Mouse (Mus musculus) spleen, adult 18-20 months (tissue): ENCODE measurements around the gene Dcst2.

Experiments
- DNase-seq, 2 experiments: peaks; one replicate each; pipeline ENCODE4 v3.0.0; 2022; ENCODE audit warnings: mixed read lengths in 2 of 2

The Dcst2 gene

DNA sequence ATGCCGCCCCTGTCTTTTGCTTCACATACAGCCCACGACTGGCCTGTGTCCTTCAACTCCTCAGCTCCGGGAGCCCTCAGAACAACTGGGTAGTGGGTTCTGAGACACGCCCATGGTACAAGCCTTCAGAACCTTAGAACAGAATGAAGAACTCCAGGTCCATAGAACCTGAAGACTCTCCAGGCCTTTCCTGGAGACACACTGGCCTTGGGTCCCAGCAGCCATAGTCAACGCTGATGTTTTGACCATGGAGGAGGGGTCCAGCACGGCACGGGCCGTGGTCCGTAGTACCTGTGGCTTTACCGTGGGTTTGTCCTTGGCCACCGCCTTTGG lies 3.3 kb downstream of the Dcst2 start, which contains the start of gene Dcst1:
TSS of gene Dcst1 (minus strand) at position 101 of the 333 bp plus-strand sequence.
- DNase-seq = no peak

DNA sequence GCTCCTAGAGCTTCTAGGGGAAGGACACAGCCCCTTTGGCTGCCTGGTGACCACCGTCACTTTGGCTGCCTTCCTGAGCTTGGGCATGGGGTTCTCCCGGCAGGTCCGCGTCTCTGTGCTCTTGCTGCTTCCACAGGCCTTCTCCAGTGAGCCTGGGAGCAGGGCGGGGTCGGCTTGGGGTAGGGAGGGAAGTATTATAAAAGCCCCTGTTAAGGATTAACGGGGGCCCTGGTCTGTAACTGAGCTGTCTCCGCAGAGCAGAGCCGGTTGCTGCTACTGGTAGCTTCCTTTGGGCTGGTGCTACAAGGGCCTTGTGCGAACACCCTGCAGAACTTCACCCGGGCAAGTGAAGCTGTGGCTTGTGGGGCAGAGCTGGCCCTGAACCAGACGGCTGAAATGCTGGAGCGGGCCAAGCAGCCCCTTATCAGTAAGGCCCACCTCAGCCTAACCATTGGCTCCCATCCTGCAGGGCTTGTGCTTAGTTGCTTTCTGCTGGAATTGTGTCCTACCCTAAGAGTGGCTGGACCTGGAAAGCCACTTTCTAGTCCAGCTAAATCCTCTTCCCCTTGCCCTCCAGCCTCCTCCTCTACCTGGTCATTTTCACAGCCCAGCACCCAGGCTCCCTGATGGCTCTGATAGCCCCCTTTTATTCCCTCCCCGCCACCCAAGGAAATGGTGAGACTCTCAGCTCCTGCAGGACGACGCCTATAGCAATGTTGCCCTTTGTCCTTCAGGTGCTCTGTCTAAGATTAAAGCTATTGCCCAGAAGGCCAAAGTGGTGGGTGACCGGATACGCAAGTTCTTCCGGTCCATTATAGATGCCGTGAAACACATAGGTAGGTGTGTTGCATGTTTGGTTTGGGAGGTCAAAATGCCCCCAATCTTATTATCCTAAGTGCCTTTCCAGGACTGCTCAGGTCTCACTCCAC lies 4.0 kb downstream of the Dcst2 start:
- DNase-seq = no peak

DNA sequence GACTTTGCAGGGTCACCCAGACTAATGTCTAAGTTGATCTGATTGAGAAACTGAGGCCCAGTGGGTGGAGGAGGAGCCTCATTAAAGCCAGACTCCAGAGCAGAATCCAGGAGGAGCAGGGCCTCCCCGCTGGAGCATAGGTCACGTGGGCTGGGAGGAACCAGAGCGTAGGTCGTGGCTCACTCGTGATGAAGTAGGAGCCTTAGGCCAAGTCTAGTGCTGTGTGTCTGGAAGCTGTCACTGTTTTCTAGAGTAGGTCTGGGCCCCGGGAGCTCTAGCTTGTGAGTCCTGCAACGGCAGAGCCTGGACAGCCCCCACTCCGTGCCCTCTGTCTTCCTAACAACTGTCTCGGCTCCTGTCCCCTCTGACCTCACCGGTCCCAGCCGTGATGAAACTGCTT lies 5.6 kb downstream of the Dcst2 start:
- no peak for DNase-seq

DNA sequence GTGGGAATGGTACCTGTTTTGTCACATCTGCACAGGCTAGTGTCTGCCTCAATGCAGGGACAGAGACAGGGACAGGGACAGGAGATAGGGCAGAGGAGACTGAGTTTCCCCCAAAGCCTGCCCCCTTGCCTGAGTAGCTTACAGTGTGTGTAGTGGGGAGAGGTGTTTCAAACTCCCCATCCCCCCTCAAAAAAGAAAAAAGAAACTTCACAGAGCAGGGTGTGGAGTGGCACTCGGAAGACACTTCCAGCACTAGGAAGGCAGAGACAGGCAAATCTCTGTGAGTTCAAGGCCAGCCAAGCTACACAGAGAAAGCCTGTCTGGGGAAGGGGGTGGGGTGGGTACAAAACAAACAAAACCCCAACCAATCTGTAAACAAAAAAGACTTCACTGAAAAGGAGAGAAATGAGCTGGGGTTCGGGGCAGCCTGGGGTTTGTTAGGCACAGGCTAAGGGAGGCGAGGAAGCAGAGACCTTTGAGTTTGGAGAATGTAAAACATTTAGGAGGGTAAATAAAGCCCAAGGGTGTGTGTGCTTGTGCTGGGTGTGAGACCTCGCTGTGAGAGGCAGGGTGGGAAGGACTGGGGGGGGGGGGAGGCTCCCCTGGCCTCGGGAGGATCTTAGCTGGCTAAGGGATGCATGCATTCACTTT lies 11.9 kb downstream of the Dcst2 start:
- no peak for DNase-seq

DNA sequence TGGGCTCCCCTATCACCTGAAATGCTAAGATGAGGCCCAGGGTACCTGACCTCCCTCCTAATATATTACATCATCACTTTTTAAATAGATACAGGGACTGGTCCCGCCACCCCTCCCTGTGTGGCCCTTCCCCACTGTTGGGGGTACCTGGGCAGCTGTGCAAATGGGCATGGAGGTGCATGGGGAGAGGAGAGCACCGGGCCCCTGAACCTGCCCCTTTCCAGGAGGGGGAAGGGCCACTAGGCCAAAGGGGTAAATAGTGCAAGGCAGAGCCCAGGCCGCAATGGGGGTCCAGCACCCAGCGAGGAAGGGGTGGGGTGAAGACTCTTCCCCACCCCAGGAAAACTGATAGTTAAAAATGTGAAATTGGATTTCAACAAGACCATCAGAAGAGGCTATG lies 16.1 kb downstream of the Dcst2 start:
- DNase-seq = no peak

DNA sequence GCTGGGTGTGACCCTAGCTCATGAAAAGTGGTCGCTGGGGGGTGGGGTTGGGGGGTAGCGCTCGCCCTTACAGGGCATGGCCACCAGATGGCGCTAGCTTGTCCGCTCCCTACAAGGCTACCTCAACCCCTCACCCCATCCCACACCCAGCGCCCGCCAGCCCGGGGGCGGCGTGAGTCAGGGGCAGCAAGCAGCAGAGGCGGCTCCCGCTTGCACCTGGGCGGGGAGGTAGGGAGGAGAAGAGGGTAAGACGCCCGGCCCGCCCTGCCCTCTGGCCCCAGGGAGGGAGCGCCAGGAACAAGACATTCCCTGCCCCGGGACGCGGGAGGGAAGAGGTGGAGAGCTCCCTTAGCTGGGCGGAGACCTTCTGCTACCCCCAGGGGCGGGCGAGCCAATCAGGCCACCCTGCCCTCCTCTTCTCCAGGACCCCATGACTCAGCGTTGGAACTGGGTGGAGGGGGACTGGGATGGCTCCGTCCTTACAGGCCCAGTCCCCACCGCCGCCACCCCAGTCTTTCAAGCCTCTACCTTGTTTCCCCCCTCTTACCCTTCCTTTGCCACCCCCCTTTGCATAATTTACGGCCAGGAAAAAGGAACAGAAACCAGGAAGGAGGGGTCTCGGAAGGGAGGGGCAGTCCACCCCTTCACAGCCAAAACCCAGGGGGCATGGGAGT lies 16.8 kb downstream of the Dcst2 start:
- DNase-seq = peak; percentile 52 to 65

DNA sequence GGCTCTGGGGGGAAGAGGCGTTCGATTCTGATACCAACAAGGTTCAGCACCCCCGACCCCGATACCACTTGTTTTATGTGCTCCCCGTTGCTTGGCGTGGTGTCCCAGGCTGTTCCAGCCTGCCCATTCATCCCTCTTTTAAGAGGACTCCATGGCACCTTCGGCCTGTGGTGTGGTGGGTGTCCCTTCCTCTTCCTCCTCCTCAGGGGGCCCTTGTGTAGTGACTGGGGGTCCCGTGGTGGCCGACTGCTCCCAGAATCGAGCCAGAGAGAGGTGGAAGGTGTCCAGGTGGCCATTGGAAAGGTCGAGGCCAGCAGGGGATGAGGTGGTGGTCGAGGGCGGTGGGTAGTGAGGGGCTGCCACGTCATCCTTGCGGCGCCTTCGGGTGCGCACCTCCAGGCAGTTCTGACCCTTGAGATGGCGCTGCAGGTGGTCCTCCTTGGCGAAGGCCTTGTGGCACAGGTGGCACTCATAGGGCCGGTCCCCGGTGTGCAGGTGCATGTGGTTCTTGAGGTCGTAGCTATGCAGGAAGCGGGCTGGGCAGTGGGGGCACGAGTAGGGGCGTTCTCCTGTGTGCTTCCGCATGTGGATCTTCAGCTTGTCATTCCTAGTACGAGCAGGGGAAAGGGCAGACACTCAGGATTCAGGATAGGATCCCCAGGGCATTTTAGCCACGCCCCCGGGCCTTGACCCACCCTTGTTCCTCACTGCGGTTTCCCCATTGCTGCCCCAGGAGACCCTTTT lies 17.8 kb downstream of the Dcst2 start:
- DNase-seq = peak in 1 of 2 experiments; percentile 42

DNA sequence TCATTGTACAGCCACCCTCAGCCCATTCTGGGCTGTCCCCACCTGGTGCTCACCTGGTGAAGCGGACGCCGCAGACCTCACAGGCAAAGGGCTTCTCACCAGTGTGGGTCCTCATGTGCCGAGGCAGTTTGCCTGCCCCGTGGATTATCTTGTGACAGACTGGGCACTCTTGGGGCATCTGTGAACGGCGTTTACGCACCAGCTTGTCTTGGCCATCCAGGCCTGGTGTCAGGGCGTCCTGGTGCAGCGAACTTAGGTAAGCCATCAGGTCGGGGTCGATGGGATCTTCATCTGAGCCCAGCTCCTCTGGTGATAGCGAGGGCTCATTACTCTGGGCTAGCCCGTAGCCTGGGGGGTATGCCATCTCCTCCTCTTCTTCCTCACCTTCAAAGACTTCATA lies 18.5 kb downstream of the Dcst2 start:
- DNase-seq = no peak

DNA sequence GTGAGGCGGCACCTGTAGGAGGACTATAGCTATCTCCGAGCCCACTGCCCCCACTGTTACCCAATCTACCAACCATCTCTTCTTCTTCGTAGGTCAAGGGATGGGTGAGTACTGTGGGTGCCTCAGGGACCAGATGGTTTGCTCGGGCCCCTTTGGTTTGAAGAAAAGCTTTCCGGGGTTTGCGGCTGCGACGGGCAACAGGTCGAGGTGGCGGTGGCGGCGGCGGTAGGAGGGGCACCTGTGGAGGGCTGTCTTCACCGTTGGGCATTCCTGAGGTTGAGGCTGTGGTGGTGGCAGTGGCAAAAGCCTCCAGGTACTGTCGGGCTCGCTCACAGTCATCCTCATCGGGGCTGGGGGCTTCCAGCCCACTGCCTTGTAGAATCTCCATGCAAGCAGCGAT lies 18.9 kb downstream of the Dcst2 start:
- DNase-seq = no peak

DNA sequence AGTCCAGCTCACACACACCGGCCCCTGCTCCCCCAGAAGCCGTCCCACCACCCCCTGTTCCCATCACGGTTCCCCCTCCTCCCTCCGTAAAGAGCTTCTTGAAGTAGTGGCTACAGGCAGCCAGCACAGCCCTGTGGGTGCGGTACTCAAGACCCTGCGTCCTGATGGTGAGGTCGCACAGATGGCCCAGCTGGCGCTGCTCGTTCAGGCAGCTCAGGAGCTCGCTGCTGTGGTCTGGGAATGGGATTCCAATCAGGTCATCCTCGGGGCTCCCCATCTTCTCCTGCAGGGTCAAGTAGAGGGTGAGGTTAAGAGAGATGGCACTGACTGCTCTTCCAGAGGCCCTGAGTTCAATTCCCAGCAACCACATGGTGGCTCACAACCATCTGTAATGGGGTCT lies 19.5 kb downstream of the Dcst2 start:
- DNase-seq = no peak

DNA sequence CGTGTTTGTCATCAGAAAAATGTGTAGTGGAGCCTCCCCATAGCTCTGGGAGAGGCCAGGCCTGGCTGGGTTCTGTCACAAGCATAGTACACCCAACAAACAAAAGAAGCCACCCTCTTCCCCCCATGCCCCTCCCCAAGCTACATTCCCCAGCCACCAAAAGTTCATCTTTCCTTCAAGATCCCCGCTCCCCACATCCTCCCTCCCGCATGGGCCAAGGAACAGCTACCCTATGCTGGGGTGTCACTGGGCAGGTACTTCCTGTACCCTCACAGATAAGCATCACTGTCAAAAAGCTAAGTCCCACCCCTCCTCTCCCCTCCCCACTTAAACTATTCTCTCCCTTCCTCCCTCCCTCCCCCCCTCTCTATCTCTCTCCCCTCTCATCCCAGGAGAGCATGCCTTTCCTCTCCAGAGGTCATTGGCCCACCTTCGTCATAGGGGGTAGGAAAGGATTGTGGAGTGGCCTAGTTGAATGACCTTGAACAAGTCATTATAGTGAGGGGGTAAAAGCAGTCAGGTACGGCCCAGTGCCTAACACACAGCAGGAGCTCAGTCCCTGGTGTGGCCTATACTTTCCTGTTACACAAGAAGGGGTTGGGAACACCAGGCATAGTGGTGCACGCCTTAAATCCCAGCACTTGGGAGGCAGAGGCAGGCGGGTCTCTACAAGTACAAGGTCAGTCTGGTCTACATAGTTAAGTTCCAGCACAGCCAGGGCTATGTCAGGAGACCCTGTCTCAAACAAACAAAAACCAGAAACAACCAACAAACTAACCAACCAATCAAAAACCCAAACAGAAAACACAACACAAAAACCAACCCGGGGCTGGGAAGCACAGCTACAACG lies 20.5 kb downstream of the Dcst2 start:
- DNase-seq = no peak

DNA sequence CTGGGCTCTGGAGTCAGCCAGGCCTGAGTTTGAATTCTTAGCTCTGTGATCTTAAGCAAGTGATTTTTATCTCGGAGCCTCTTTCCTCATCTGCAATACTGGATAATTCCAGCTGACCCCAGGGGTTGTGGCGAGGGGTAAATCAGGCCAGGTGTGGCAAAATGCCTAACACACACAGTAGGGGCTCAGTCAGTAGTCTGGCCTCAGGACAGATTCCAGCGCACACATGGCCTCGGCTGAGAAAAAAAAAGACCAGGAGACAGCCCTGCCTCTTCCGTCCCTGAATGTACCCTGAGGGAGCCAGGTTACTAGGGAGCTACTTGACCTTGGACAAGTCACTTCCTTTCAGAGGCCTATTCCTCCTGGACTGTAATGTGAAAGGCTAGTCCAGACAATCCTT lies 21.2 kb downstream of the Dcst2 start:
- DNase-seq = no peak

DNA sequence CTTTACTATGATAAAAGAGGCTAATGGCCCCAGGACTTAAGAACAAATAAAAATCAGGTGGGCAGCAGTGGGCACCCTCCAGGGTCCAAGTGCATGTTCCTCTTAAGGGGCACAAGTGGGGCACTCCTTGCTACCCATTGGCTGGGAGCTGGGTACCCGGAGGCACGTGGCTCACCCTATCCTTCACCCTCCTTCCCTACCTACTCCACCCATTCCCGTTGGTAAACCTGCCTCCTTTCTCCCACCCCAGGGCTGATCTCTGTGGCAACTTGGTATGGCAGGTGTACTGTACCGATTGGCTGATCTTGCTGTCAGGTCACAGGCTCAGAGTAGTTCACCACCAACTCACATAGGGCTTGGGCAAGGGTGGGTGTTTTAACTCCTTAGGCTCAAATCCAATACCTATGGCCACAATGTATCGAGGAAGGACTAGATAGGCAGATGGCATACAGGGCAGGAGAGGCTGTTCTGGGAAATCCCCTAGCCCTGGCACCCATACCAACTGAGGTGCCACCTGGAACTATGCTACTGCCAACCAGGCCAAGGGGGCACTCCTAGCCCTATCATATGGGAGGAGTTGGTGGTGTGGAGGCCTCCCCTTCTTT lies 22.0 kb downstream of the Dcst2 start:
- no peak for DNase-seq

DNA sequence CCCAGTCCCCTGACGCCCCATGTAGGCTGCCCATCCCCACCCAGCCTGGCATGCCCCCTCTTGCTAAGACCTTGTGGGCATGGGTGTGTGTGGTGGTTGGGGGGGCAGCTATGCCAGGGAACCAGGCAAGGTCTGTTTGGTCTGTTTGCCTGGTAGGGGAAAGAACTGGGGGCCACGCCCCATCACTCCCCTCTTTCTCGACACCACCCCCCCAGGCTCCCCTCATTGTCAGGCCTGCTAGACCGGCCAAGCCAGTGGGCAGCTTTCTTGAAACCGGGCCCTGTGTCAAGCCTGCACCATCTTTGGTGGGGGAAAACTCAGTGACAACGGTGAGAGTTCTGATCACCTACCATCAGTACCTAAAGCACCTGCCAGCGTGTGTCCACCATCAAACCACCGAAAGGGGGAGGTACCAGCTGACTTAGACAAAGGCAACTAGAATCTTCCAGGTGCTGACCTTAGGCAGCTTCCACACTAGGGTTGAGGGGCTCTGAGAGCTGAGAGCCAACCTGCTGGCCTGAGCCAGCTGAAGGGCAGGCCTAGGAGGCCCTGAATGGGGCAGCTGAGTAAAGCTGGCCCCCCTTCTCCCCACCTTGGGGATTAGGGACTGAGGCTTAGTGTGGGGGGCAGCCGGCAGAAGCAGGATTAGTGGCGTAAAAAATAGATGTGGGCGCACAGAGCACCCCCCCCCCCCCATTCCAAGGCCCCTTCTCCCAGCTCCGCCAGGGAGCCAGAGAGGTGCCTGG lies 22.7 kb downstream of the Dcst2 start:
- DNase-seq = no peak

DNA sequence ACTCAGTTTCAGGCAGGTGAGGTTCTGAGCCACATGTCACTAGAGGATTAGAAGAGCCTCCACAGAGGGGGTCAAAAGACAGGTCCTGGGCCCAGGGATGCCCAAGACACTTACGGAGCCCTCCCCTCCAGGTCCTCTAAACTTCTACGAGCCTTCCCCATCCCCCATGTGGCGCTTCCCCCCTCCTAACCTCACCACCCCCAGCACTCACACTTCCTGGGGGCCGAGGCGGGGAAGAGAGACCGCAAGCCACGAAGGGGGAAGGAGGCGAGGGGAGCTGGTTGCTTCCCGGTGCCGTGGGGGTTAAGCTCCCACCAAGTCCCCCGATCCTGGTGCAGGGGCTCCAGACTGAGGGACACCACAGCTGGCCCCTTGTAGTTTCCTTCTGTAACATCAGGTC lies 23.7 kb downstream of the Dcst2 start:
- DNase-seq = peak in 1 of 2 experiments; percentile 44

DNA sequence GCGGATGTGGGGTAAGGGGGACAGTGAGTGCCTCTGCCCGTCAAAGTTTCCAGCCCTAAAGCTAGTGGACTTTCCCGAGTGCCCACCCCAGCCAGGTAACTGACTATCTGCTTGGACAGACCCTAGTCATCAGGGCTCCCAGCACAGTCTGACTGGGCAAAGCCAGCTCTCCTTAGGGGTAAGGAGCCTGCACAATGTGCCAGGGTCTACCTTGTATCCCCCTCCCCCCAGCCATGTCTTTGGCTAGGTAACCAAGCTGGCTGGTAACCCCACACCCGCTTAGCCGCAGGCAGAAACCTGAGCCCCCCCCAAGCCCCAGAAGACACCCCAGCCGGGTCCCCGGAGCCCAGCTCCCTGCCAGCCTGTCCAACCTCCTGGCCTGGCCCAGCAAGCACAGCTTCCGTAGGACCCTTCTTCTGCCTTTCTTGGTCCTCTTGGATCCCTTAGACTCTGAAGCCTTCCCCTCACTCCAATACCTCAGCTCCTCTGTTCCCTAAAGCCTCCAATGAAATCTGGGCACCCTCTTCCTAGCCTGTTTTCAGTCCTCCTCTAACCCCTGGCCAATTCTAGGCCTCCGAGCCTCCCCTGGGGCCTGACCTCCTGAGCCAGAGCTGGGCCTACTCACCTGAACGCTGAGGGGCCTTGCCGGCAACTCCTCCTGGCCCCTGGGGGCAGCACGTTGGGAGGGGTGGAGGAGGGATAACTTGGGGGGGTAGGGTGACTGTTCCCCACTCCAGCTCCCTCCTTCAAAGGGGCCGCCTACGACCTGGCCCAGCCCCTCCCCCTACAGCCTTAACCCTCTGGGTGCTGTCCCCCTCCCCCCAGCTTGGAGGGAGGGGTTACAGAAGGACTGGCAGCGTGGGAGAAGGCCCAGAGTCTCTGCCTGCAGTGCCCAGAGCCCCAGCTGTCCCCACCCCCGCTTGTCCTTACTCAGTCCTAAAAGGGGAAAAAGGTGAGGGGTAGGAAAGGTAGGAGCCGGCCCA lies 25.0 kb downstream of the Dcst2 start:
- DNase-seq = peak in 1 of 2 experiments; percentile 23

DNA sequence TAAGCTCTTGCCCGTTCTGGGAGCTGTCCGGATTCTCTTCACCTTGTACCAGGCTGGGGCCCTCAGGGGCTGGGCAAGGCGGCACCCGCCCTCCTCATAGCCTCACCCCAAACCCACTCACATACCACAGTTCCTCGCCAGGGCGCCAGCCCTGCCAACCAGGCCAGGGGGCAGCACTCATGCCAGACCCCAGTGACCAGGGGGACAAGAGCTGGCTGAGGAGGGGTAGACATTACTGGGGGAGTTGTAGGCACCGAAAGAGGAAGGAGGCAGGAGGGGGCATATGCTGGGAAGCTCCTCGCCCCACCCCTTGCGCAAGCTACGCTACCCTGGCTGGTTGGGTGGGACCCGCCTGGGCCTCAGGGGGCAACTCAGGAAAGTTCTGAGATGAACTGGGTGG lies 25.9 kb downstream of the Dcst2 start:
- DNase-seq = peak in 1 of 2 experiments; percentile 32

DNA sequence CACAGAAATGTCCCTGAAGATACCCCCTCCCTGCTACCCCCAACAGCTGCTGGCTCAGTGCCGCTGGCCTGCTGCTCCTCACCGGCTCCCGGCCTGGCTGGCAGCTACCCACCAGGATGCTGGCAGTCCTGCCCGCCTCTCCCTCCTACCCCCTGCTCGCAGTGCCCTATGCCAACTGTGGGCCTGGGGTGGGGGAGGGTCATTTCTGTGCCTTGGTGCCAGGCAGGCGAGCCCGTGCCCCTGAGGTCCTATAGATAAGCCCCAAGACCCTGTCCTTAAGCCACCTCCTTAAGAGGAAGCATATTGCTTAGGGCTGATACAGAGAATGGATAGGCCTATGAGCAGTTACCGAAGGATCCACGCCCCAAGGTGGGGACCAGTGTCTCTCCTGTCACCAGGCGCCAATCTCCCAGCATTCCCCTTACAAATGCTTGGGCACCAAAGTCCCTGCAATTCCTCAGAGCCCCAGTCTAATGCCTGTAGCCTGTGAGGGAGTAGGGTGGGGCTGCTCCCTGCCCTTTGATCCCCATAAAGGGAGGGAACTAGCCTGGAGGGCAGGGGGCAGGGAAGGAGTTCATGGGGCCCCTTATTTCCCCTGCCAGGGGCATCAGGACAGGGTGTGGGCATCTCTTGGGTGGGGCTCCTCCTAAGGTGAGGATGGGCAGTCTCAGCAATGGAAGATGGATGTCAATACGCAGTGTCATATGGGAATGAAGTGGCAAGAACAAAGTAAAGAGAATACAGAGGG lies 26.5 kb downstream of the Dcst2 start:
- DNase-seq = peak in 1 of 2 experiments; percentile 22
